Mouse (Mus musculus) midbrain, embryonic 16.5 days (tissue): ENCODE results near the gene Gm13285. TPM values are rescaled to one million over a fixed set of nuclear protein-coding genes. Genes with fewer than 3 reads are reported as not detected.
"Not testable (repeated sequence)": the region's sequence is repeated elsewhere in the genome, so short reads cannot be mapped to it uniquely, and the experiment has no call there.

Experiments used
- ATAC-seq: fragments of 200-750 bp; cut with Nextera tagmentation; 2 replicates; pipeline ENCODE4 v1.8.0; 2017; ENCODE audit warnings: moderate TSS enrichment
- H3K27ac ChIP-seq: fragments of 300-500 bp; sonication (generic); 2 replicates; pipeline ENCODE4 v1.5.1; 2014; ENCODE audit warnings: mild to moderate bottlenecking, low read length, mixed read lengths
- H3K27me3 ChIP-seq: fragments of 300-500 bp; sonication (generic); 2 replicates; pipeline ENCODE4 v1.6.1; 2014; ENCODE audit warnings: low read depth, low read length, mixed read lengths; ENCODE audit not compliant: control insufficient read depth, insufficient read depth
- H3K36me3 ChIP-seq: fragments of 300-500 bp; sonication (generic); 2 replicates; pipeline ENCODE4 v1.6.1; 2014; ENCODE audit warnings: mild to moderate bottlenecking, low read length, moderate library complexity, mixed read lengths; ENCODE audit not compliant: control insufficient read depth, insufficient read depth
- H3K4me1 ChIP-seq: fragments of 300-500 bp; sonication (generic); 2 replicates; pipeline ENCODE4 v1.6.1; 2014; ENCODE audit warnings: mild to moderate bottlenecking, low read length, mixed read lengths; ENCODE audit not compliant: control insufficient read depth, insufficient read depth
- H3K4me2 ChIP-seq: fragments of 300-500 bp; sonication (generic); 2 replicates; pipeline ENCODE4 v1.6.1; 2014; ENCODE audit warnings: mild to moderate bottlenecking, low read length, mixed read lengths
- H3K4me3 ChIP-seq: fragments of 300-500 bp; sonication (generic); 2 replicates; pipeline ENCODE4 v1.5.1; 2014; ENCODE audit warnings: low read depth, mild to moderate bottlenecking, low read length, moderate library complexity, mixed read lengths
- H3K9ac ChIP-seq: fragments of 300-500 bp; sonication (generic); 2 replicates; pipeline ENCODE4 v1.6.1; 2014; ENCODE audit warnings: low read depth, low read length, mixed read lengths
- H3K9me3 ChIP-seq: fragments of 300-500 bp; sonication (generic); replicated peaks from 2 replicates; pipeline ENCODE4 v1.6.1; 2014; ENCODE audit warnings: mild to moderate bottlenecking, low read length, mixed read lengths; ENCODE audit not compliant: control insufficient read depth, poor library complexity, severe bottlenecking
- whole genome bisulfite sequencing: fragments of 180-500 bp; shearing (Covaris S2); extraction: QIAGEN DNeasy Blood & Tissue Kit; methylation state at CpG from one replicate; pipeline ENCODE4 v1.1.7; 2014; 5-methylcytosine and 5-hydroxymethylcytosine counted together
- polyA plus RNA-seq: library from polyadenylated mRNA; unstranded; fragments of >200 nt; fragmentation: Nextera tagmentation; extraction: Ambion mirVana; gene quantifications from 2 replicates; pipeline ENCODE4 v1.2.1, GENCODE M21; 2015

Gene Gm13285
- not detected in 2 replicates for polyA plus RNA-seq

GRCm38 (mm10) chr4:88799365-88799764 lies at the start of gene Gm13285:
Gene Gm13285, plus strand, starts transcription at chr4:88799665.
- WGBS = 9% methylated on average over 4 of the region's 7 CpGs
- H3K27me3 ChIP-seq, ATAC-seq: not testable (repeated sequence)

GRCm38 (mm10) chr4:88749926-88750325 lies 49.5 kb upstream of the Gm13285 start:
- no peak overlapping the region for H3K4me3 ChIP-seq
- H3K9ac ChIP-seq = no peak overlapping the region
- H3K36me3 ChIP-seq = no peaks in the 10 kb centered on the region
- 65% methylated on average over 6 of the region's 6 CpGs for WGBS
- H3K4me1 ChIP-seq = no peaks in the 10 kb centered on the region
- no peaks in the 10 kb centered on the region for H3K27me3 ChIP-seq
- H3K4me2 ChIP-seq = no peak overlapping the region
- ATAC-seq = no peak
- no peaks in the 10 kb centered on the region for H3K9me3 ChIP-seq
- no peak overlapping the region for H3K27ac ChIP-seq

More at GRCm38 (mm10) chr4:88799365-88799764, at the start of gene Gm13285:
- H3K9ac ChIP-seq, H3K9me3 ChIP-seq, H3K4me1 ChIP-seq, H3K27ac ChIP-seq, H3K4me2 ChIP-seq, H3K36me3 ChIP-seq, H3K4me3 ChIP-seq: not testable (repeated sequence)

GRCm38 (mm10) chr4:88754818-88755340 lies 44.6 kb upstream of the Gm13285 start, which contains the start of gene Gm13271:
Gene Gm13271, plus strand, starts transcription at chr4:88754868.
- not testable (repeated sequence) for H3K4me2 ChIP-seq, H3K36me3 ChIP-seq, ATAC-seq, H3K4me1 ChIP-seq, H3K9me3 ChIP-seq, H3K9ac ChIP-seq, H3K27ac ChIP-seq, H3K4me3 ChIP-seq, H3K27me3 ChIP-seq
- 77% methylated on average over 13 of the region's 15 CpGs for whole genome bisulfite sequencing

GRCm38 (mm10) chr4:88756581-88757513 lies 42.6 kb upstream of the Gm13285 start:
- H3K27ac ChIP-seq = peak overlapping the region; percentile 55; the same call in 1 of the 2 replicates
- peak overlapping the region; percentile 45; the same call in 1 of the 2 replicates for H3K9ac ChIP-seq
- H3K4me2 ChIP-seq = peak overlapping the region; percentile 74
- H3K4me3 ChIP-seq = peak overlapping the region; percentile 41
- not testable (repeated sequence) for H3K9me3 ChIP-seq, ATAC-seq, H3K36me3 ChIP-seq, H3K27me3 ChIP-seq, H3K4me1 ChIP-seq
- WGBS = 11% methylated on average over 28 of the region's 31 CpGs

GRCm38 (mm10) chr4:88757628-88758031 lies 41.8 kb upstream of the Gm13285 start:
- Histone ChIP-seq H3K27ac (peak overlapping the region; percentile 55; the same call in 1 of the 2 replicates), H3K4me2 (peak overlapping the region; percentile 74), H3K4me3 (peak overlapping the region; percentile 41), H3K9ac (peak overlapping the region; percentile 45; the same call in 1 of the 2 replicates)
- 0% methylated on average over 21 of the region's 21 CpGs for WGBS
- not testable (repeated sequence) for H3K4me1 ChIP-seq, H3K27me3 ChIP-seq, H3K36me3 ChIP-seq, H3K9me3 ChIP-seq
- peak; percentile 100 for ATAC-seq

GRCm38 (mm10) chr4:88758751-88759150 lies 40.7 kb upstream of the Gm13285 start:
- not testable (repeated sequence) for H3K4me1 ChIP-seq, H3K27ac ChIP-seq, H3K36me3 ChIP-seq, H3K9ac ChIP-seq, H3K27me3 ChIP-seq, H3K4me2 ChIP-seq, H3K4me3 ChIP-seq, H3K9me3 ChIP-seq, ATAC-seq
- WGBS = 90% methylated on average over 9 of the region's 9 CpGs

- H3K9me3 ChIP-seq, H3K36me3 ChIP-seq, H3K27me3 ChIP-seq, ATAC-seq, H3K27ac ChIP-seq, H3K9ac ChIP-seq, H3K4me1 ChIP-seq: not testable (repeated sequence)
- Histone ChIP-seq H3K4me2 (peak within 1 kb of the TSS; percentile 60), H3K4me3 (peak within 1 kb of the TSS; percentile 32)
- WGBS = 36% methylated on average over 6 of the region's 14 CpGs
These were observed 39.7 kb upstream of the Gm13285 start, which contains the start of gene Gm13283 for GRCm38 (mm10) chr4:88759610-88760268. Gene Gm13283, plus strand, starts transcription at chr4:88760119.

GRCm38 (mm10) chr4:88760431-88760830 lies 39.0 kb upstream of the Gm13285 start:
- not testable (repeated sequence) for H3K27me3 ChIP-seq, H3K9me3 ChIP-seq, H3K4me1 ChIP-seq, H3K27ac ChIP-seq, ATAC-seq, H3K9ac ChIP-seq, H3K36me3 ChIP-seq
- WGBS = 0% methylated on average over 12 of the region's 28 CpGs
- Histone ChIP-seq H3K4me3 (peak overlapping the region; percentile 32), H3K4me2 (peak overlapping the region; percentile 60)
